Mouse (Mus musculus) liver, embryonic 14.5 days (tissue): Measurements from ENCODE around the gene Pafah1b1. TPM values are rescaled to one million over a fixed set of nuclear protein-coding genes. Genes with fewer than 3 reads are reported as not detected.

Source experiments
- ATAC-seq: fragments of 200-750 bp; cut with Nextera tagmentation; 2 replicates; pipeline ENCODE4 v1.8.0; 2017; ENCODE audit warnings: moderate number of reproducible peaks, mild to moderate bottlenecking, moderate library complexity; ENCODE audit not compliant: insufficient read depth
- DNase-seq, 3 experiments: peaks; one replicate each; pipeline ENCODE4 v3.0.0-alpha.2; 2012 to 2013; ENCODE audit warnings: low read depth in 3 of 3, low spot score in 3 of 3
- H3K27ac ChIP-seq: fragments of 300-500 bp; sonication (generic); 2 replicates; pipeline ENCODE4 v1.5.1; 2014; ENCODE audit warnings: moderate library complexity, mild to moderate bottlenecking, control low read depth, inconsistent platforms
- H3K27me3 ChIP-seq: fragments of 300-500 bp; sonication (generic); 2 replicates; pipeline ENCODE4 v1.6.1; 2014; ENCODE audit warnings: mild to moderate bottlenecking, low read length, moderate library complexity; ENCODE audit not compliant: control insufficient read depth, insufficient read depth
- H3K36me3 ChIP-seq: fragments of 300-500 bp; sonication (generic); replicated peaks from 2 replicates; pipeline ENCODE4 v1.6.1; 2014; ENCODE audit warnings: low read depth; ENCODE audit not compliant: control insufficient read depth, insufficient read depth
- H3K4me1 ChIP-seq, 2 experiments: fragments of 200-500 bp in 1 of 2; fragments of 300-500 bp in 1 of 2; sonication (generic) in 1 of 2; replicated peaks; 2 replicates each; pipeline ENCODE4 v1.6.1; 2012 to 2014; ENCODE audit warnings: antibody characterized with exemption in 1 of 2, inconsistent platforms in 1 of 2, low read length in 1 of 2; ENCODE audit not compliant: control insufficient read depth in 2 of 2, insufficient read depth in 2 of 2
- H3K4me2 ChIP-seq: fragments of 300-500 bp; sonication (generic); 2 replicates; pipeline ENCODE4 v1.6.1; 2014; ENCODE audit warnings: low read depth, mild to moderate bottlenecking, control low read depth, moderate library complexity
- H3K4me3 ChIP-seq, 2 experiments: fragments of 200-500 bp in 1 of 2; fragments of 300-500 bp in 1 of 2; sonication (generic) in 1 of 2; 2 replicates each; pipeline ENCODE4 v1.5.1; 2012 to 2014; ENCODE audit warnings: low read depth in 2 of 2, low read length in 2 of 2, mild to moderate bottlenecking in 2 of 2, control low read depth in 1 of 2, inconsistent platforms in 1 of 2, moderate library complexity in 1 of 2; ENCODE audit not compliant: insufficient read depth in 1 of 2
- H3K9ac ChIP-seq: fragments of 300-500 bp; sonication (generic); replicated peaks from 2 replicates; pipeline ENCODE4 v1.6.1; 2014; ENCODE audit warnings: mild to moderate bottlenecking, control low read depth, moderate library complexity
- H3K9me3 ChIP-seq: fragments of 300-500 bp; sonication (generic); 2 replicates; pipeline ENCODE4 v1.6.1; 2016; ENCODE audit warnings: low read length, mixed read lengths; ENCODE audit not compliant: control insufficient read depth
- CTCF ChIP-seq: IDR thresholded peaks from 2 replicates; pipeline ENCODE4 v1.5.1; 2016; ENCODE audit warnings: antibody characterized with exemption, low read depth, control low read depth
- EP300 ChIP-seq: IDR thresholded peaks from 2 replicates; pipeline ENCODE4 v1.6.1; 2016; ENCODE audit warnings: antibody characterized with exemption, low read depth
- WGBS: fragments of 180-500 bp; shearing (Covaris S2); extraction: QIAGEN DNeasy Blood & Tissue Kit; methylation state at CpG from one replicate; pipeline ENCODE4 v1.1.7; 2014; ENCODE audit not compliant: insufficient replicate concordance; 5-methylcytosine and 5-hydroxymethylcytosine counted together
- polyA plus RNA-seq, 2 experiments: library from polyadenylated mRNA; depleted of rRNA in 1 of 2; stranded (reverse) in 1 of 2; unstranded in 1 of 2; fragments of >200 nt; fragmentation: Nextera tagmentation in 1 of 2; extraction: Ambion mirVana in 1 of 2; gene quantifications; 2 replicates each; pipeline versions ENCODE4 v1.2.1 to v1.2.3; 2012 to 2014

The Pafah1b1 gene
- polyA plus RNA-seq, 2 experiments: 18.2 to 42.1 TPM

DNA sequence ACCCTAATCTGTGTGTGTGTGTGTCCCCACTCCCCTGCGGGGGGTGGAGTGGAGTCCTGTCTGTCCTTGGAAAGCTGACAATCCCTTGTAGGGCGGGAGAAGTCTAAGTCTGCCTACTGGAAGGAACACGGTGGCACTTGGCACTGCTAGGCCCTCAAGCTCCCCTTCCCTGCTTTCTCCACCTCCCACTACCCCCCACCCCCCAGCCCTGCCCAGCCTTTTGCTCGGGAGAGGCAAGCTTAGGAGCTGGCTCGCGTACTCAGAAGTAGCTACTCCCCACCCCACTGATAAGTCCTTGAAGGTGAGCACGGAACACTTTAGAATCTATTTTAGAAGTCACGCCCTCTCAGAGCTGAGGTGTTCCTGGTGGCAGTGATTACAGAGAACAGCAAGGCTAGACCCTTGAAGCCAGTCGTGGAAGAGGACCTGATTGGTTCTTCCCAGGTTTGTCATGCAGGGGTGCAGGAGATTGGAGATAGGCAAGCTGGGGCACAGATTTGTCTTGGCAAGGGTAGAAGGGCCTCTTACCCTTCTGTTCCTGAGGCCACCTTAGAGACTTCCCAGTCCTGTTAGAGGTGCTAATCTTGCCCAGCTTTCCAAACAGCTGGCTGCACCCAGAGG, 85.6 kb downstream of the Pafah1b1 start:
- H3K9ac ChIP-seq: no peak overlapping the region
- H3K36me3 ChIP-seq: peaks cover 19% of the 10 kb centered on the region
- DNase-seq (no peak), ATAC-seq (0 out of 2 replicates have a peak, but pooled peaks have one; percentile 1)
- H3K27ac ChIP-seq: no peak overlapping the region
- peaks cover 0 to 8% of the 10 kb centered on the region in 2 experiments; a peak in 2 of 4 replicates for H3K4me1 ChIP-seq
- TF ChIP-seq EP300 (no peak), CTCF (no peak)
- WGBS: 14% methylated on average over 9 of the region's 9 CpGs
- peak overlapping the region; percentile 13 to 52; a peak in 3 of 4 replicates for H3K4me3 ChIP-seq
- no peaks in the 10 kb centered on the region for H3K9me3 ChIP-seq
- H3K27me3 ChIP-seq: peaks cover 40% of the 10 kb centered on the region
- peak overlapping the region; percentile 61 for H3K4me2 ChIP-seq

DNA sequence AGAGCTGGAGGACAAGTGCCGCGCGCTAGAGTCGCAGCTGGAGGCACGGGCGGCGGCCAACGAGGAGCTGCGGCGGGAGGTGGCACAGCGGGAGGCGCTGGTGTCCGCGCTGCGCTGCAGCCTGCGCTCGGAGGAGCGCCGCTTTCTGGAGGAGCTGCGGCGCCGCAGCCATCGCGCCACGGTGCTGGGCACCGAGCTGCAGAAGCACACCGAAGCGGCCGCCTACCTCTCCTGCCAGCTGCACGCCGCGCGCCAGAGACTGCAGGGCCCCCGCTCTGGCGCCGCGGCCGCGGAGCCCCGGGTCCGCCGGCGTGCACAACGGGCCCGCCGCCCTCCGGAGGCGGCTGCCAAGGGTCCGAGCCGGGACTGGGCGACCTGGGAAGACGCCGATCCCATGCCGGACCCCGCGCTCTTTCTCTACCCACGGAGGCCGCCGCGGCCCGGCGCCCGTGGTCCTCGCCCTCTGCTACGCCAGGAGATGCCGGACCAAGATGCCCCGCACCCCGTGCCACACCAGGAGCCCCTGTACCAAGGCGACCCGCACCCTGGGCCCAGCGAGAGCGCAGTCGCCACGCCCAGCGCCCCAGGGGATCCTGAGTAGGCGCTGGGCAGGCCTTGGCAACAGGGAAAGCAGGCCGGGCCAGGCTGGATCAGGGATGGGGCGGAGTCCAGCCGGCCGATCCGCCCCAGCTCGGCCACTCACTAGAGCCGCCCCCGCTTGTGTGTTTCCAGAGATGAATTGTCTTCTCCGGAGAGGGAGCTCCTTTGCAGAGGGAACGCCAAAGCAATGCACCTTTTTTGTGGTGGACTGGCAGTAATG, 86.3 kb downstream of the Pafah1b1 start:
- H3K4me2 ChIP-seq: peak overlapping the region; percentile 61
- WGBS: under 1% methylated on average over 79 of the region's 86 CpGs
- H3K27me3 ChIP-seq: peaks cover 40% of the 10 kb centered on the region
- peak overlapping the region; percentile 28 to 52 for H3K4me3 ChIP-seq
- H3K9me3 ChIP-seq: no peaks in the 10 kb centered on the region
- H3K36me3 ChIP-seq: peaks cover 21% of the 10 kb centered on the region
- ATAC-seq (peak; percentile 61), DNase-seq (no peak)
- no peak overlapping the region for H3K9ac ChIP-seq
- no peak overlapping the region for H3K27ac ChIP-seq
- TF ChIP-seq EP300 (no peak), CTCF (peak; percentile 49)
- peaks cover 0 to 8% of the 10 kb centered on the region in 2 experiments; a peak in 2 of 4 replicates for H3K4me1 ChIP-seq

DNA sequence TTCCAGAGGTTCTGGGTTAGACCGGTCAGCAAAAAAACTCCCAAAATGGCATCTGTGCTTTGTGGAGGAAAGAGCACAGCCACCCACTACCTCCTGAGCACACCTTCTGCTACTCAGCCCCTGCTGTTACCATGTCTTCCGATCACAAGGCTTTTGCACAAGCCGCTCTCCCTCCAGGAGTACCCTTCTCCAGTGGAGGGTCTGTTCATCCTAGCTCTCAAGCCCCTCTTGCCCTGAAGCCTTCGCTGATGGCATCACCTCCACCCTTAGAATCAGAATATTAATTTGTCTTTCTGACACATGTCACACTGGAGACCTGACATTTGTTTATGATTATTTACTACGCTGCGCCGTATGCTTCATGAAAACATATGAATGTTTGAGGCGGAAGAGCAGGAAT, 87.0 kb downstream of the Pafah1b1 start:
- no peak for TF ChIP-seq EP300
- no peak for TF ChIP-seq CTCF
- Histone ChIP-seq H3K4me2 (peak overlapping the region; percentile 61), H3K36me3 (peaks cover 21% of the 10 kb centered on the region), H3K27me3 (peaks cover 40% of the 10 kb centered on the region), H3K4me1 (peaks cover 0 to 8% of the 10 kb centered on the region in 2 experiments; a peak in 2 of 4 replicates), H3K9me3 (no peaks in the 10 kb centered on the region), H3K4me3 (peak overlapping the region; percentile 28 to 52), H3K9ac (no peak overlapping the region), H3K27ac (no peak overlapping the region)
- 31% methylated on average over 8 of the region's 8 CpGs for WGBS
- no peak for ATAC-seq
- no peak for DNase-seq

DNA sequence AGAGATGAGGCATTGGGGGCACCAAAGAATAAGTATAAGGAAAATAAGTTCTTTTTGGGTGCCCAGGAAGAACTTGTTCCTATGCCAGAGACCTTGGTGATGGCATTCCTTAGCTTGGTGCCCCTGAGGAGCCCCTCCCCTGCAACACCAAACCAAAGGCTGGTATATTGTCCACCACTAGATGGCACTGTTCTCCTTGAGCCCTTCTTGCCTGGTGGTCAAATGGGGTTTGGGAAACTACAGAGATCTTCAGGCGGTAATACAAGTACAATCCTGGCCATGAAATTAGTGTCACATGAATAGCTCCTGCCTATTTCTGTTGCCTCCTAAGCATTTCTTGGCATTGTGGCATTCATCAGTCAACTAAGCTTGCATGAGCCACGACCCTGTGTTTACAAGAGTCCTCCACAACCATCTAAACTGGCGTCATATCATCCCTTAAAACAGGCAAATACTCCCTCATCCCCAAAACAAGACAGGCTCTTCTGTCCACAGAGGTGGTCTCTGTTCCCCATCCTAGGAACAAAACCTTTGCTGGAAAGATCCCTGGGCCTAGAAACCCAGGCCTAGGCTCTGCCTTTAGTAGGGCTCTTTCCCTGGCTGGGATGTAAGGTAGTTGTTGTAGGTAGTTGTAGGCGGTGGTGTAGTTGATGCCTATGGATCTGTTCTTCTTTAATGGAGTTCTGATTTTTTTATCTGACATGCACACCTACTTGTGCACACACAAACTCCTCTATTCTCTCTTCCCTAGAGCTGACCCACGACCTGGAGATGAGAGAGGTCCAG, 89.8 kb downstream of the Pafah1b1 start:
- Histone ChIP-seq H3K9me3 (no peaks in the 10 kb centered on the region), H3K4me2 (no peak overlapping the region), H3K4me1 (peaks cover 0 to 8% of the 10 kb centered on the region in 2 experiments; a peak in 2 of 4 replicates), H3K9ac (no peak overlapping the region), H3K4me3 (no peak overlapping the region), H3K27ac (no peak overlapping the region), H3K27me3 (peaks cover 35% of the 10 kb centered on the region), H3K36me3 (peaks cover 34% of the 10 kb centered on the region)
- ATAC-seq (no peak), DNase-seq (peak in 1 of 3 experiments; percentile 58)
- TF ChIP-seq CTCF: peak; percentile 93
- TF ChIP-seq EP300: no peak
- 56% methylated on average over 5 of the region's 5 CpGs for WGBS
